Mouse (Mus musculus) brain, embryonic 14.5 days (tissue): ENCODE results near the gene Musk. TPM values are rescaled to one million over a fixed set of nuclear protein-coding genes. Genes with fewer than 3 reads are reported as not detected.
A peak's percentile ranks its signal among the peaks of the same experiment; 100 is the strongest.

ENCODE experiments used
- DNase-seq: peaks from one replicate; pipeline ENCODE4 v3.0.0-alpha.2; 2011; ENCODE audit warnings: low read depth
- CTCF ChIP-seq: fragments of 200-500 bp; IDR thresholded peaks from 2 replicates; pipeline ENCODE4 v1.5.1; 2012; ENCODE audit warnings: inconsistent platforms, mild to moderate bottlenecking, moderate library complexity, borderline replicate concordance; ENCODE audit not compliant: insufficient read depth, insufficient read length; ENCODE audit errors: extremely low read depth
- POLR2A ChIP-seq: fragments of 200-500 bp; IDR thresholded peaks from 2 replicates; pipeline ENCODE4 v1.6.1; 2012; ENCODE audit warnings: mild to moderate bottlenecking, inconsistent platforms, borderline replicate concordance; ENCODE audit not compliant: poor library complexity, insufficient read depth, insufficient read length, severe bottlenecking; ENCODE audit errors: extremely low read depth
- polyA plus RNA-seq: library from polyadenylated mRNA; depleted of rRNA; stranded (reverse); fragments of >200 nt; gene quantifications from 2 replicates; pipeline ENCODE4 v1.2.3, GENCODE M21; 2012

Musk gene
- polyA plus RNA-seq, 1 experiment, result 0.03 TPM

- TF ChIP-seq POLR2A (no peak), CTCF (no peak)
- no peak for DNase-seq
Measured at GRCm38 (mm10) chr4:58339226-58339625, 53.5 kb downstream of the Musk start.

- DNase-seq, result no peak
- TF ChIP-seq POLR2A (no peak), CTCF (no peak)
Measured at GRCm38 (mm10) chr4:58350206-58350605, 64.4 kb downstream of the Musk start.

- TF ChIP-seq POLR2A, result no peak
- TF ChIP-seq CTCF, result no peak
Measured at GRCm38 (mm10) chr4:58351165-58351564, 65.4 kb downstream of the Musk start.

GRCm38 (mm10) chr4:58351590-58351989 is 65.8 kb downstream of the Musk start:
- no peak for DNase-seq
- TF ChIP-seq POLR2A, result no peak
- TF ChIP-seq CTCF, result no peak

More at GRCm38 (mm10) chr4:58351165-58351564, 65.4 kb downstream of the Musk start:
- no peak for DNase-seq

- no peak for DNase-seq
- TF ChIP-seq CTCF (no peak), POLR2A (no peak)
Measured at GRCm38 (mm10) chr4:58358996-58359395, 73.2 kb downstream of the Musk start.

GRCm38 (mm10) chr4:58365321-58365720 is 79.6 kb downstream of the Musk start:
- no peak for TF ChIP-seq CTCF
- DNase-seq, result no peak

- no peak for DNase-seq
- TF ChIP-seq POLR2A (no peak), CTCF (no peak)
Measured at GRCm38 (mm10) chr4:58371106-58371505, 85.3 kb downstream of the Musk start.

GRCm38 (mm10) chr4:58373599-58373998 is 87.8 kb downstream of the Musk start:
- TF ChIP-seq CTCF (no peak), POLR2A (no peak)
- DNase-seq, result no peak

- TF ChIP-seq CTCF, result no peak
- no peak for TF ChIP-seq POLR2A
- DNase-seq, result no peak
Measured at GRCm38 (mm10) chr4:58374141-58374870, 88.5 kb downstream of the Musk start.

- TF ChIP-seq CTCF (no peak), POLR2A (no peak)
- no peak for DNase-seq
Measured at GRCm38 (mm10) chr4:58379186-58379585, 93.4 kb downstream of the Musk start.

- TF ChIP-seq CTCF (no peak), POLR2A (no peak)
- peak; percentile 84 for DNase-seq
Measured at GRCm38 (mm10) chr4:58400861-58401341, 115.1 kb downstream of the Musk start.

GRCm38 (mm10) chr4:58401973-58402501 is 116.3 kb downstream of the Musk start:
- TF ChIP-seq POLR2A, result no peak
- TF ChIP-seq CTCF, result no peak
- DNase-seq, result peak; percentile 39
